Mouse (Mus musculus) liver, adult 2 months (tissue): ENCODE results near the gene Rtf1.

Experiments
- CTCF ChIP-seq: fragments of 200-500 bp; IDR thresholded peaks from 2 replicates; pipeline ENCODE4 v1.5.1; 2011; ENCODE audit warnings: low read depth, low read length, control low read depth
- POLR2A ChIP-seq: fragments of 200-500 bp; IDR thresholded peaks from 2 replicates; pipeline ENCODE4 v1.6.1; 2011; ENCODE audit warnings: low read length, control low read depth; ENCODE audit not compliant: insufficient read depth; ENCODE audit errors: extremely low read depth

GRCm38 (mm10) chr2:119743808-119744162, 68.9 kb downstream of the Rtf1 start:
- no peak for TF ChIP-seq POLR2A
- no peak for TF ChIP-seq CTCF
